Mouse (Mus musculus): ENCODE data around the gene Mmrn1. TPM values are rescaled to one million over a fixed set of nuclear protein-coding genes. Genes with fewer than 3 reads are reported as not detected.

Mmrn1 gene
- total RNA-seq, 1 experiment: not detected

GRCm38 (mm10) chr6:60934835-60935234, 10.1 kb downstream of the Mmrn1 start:
- H3K4me1 ChIP-seq (ENCODE audit: control insufficient read depth in 2 of 2, insufficient read depth in 2 of 2, low read length in 2 of 2, poor library complexity in 1 of 2): no peaks in the 10 kb centered on the region
- H3K36me3 ChIP-seq (ENCODE audit: control insufficient read depth, insufficient read depth, low read length, poor library complexity, severe bottlenecking): no peaks in the 10 kb centered on the region
- DNase-seq (ENCODE audit: low read depth, low spot score): no peak
- TF ChIP-seq HCFC1 (IDR thresholded peaks at IDR 0.05; ENCODE audit: borderline replicate concordance, insufficient read depth, low read length): no peak
- TF ChIP-seq ZNF384 (IDR thresholded peaks at IDR 0.05; ENCODE audit: low read depth, low read length): no peak
- TF ChIP-seq MAFK (IDR thresholded peaks at IDR 0.05; ENCODE audit: insufficient read depth, low read depth, low read length): no peak
- TF ChIP-seq ZC3H11A (IDR thresholded peaks at IDR 0.05; ENCODE audit: borderline replicate concordance, low read depth, low read length): no peak
- no peak for TF ChIP-seq CHD2 (IDR thresholded peaks at IDR 0.05; ENCODE audit: low read depth, low read length)
- no peak overlapping the region for H3K27ac ChIP-seq (ENCODE audit: insufficient read depth, low read depth, low read length, poor library complexity, severe bottlenecking)
- H3K9ac ChIP-seq (ENCODE audit: insufficient read depth, low read depth, low read length, poor library complexity, severe bottlenecking): no peak overlapping the region
- H3K4me3 ChIP-seq (ENCODE audit: insufficient read depth in 1 of 2, low read depth in 1 of 2, low read length in 2 of 2, poor library complexity in 1 of 2, severe bottlenecking in 1 of 2): no peak overlapping the region
- in situ Hi-C loops (cut with MboI; ENCODE audit: low sequenced_read_pairs in 2 of 2, unreplicated experiment in 2 of 2): loop anchor here in 1 of 2 experiments (25.0 kb wide), 1 partner anchor 373 kb away; no protein-coding TSS in a partner anchor
- no peaks in the 10 kb centered on the region for H3K9me3 ChIP-seq (ENCODE audit: control insufficient read depth, insufficient read depth, low read depth, low read length)

GRCm38 (mm10) chr6:60935448-60936130, 10.8 kb downstream of the Mmrn1 start:
- Histone ChIP-seq H3K9ac (ENCODE audit: insufficient read depth, low read depth, low read length, poor library complexity, severe bottlenecking) (no peak overlapping the region), H3K4me1 (ENCODE audit: control insufficient read depth in 2 of 2, insufficient read depth in 2 of 2, low read length in 2 of 2, poor library complexity in 1 of 2) (no peaks in the 10 kb centered on the region), H3K4me3 (ENCODE audit: insufficient read depth in 1 of 2, low read depth in 1 of 2, low read length in 2 of 2, poor library complexity in 1 of 2, severe bottlenecking in 1 of 2) (no peak overlapping the region), H3K36me3 (ENCODE audit: control insufficient read depth, insufficient read depth, low read length, poor library complexity, severe bottlenecking) (no peaks in the 10 kb centered on the region), H3K27ac (ENCODE audit: insufficient read depth, low read depth, low read length, poor library complexity, severe bottlenecking) (no peak overlapping the region), H3K9me3 (ENCODE audit: control insufficient read depth, insufficient read depth, low read depth, low read length) (no peaks in the 10 kb centered on the region)
- in situ Hi-C loops (cut with MboI; ENCODE audit: low sequenced_read_pairs in 2 of 2, unreplicated experiment in 2 of 2): loop anchor here in 1 of 2 experiments (25.0 kb wide), 1 partner anchor 373 kb away; no protein-coding TSS in a partner anchor
- no peak for DNase-seq (ENCODE audit: low read depth, low spot score)
- no peak for TF ChIP-seq MAFK (IDR thresholded peaks at IDR 0.05; ENCODE audit: insufficient read depth, low read depth, low read length)
- TF ChIP-seq HCFC1 (IDR thresholded peaks at IDR 0.05; ENCODE audit: borderline replicate concordance, insufficient read depth, low read length): no peak
- no peak for TF ChIP-seq ZC3H11A (IDR thresholded peaks at IDR 0.05; ENCODE audit: borderline replicate concordance, low read depth, low read length)
- no peak for TF ChIP-seq ZNF384 (IDR thresholded peaks at IDR 0.05; ENCODE audit: low read depth, low read length)
- TF ChIP-seq CHD2 (IDR thresholded peaks at IDR 0.05; ENCODE audit: low read depth, low read length): no peak

DNA sequence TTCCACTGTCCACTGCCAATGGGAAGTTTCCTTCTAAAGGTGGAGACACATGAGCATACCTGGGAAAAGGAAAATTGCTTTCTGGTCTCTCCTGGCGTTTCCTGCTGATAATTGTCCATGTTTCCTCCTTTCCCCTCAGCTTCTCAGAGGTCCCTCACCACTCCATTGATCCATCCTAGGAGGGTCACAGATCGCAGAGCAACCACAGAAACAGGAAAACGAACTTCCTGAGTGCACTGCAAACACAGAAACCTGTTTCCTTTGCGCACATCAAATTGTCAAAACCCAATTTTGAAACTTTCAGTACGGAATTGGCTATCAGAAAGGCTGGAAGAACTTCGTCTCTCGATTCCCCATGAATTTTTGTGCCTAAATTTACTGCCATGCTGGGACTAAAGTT, 19.4 kb downstream of the Mmrn1 start:
- Histone ChIP-seq H3K9ac (ENCODE audit: insufficient read depth, low read depth, low read length, poor library complexity, severe bottlenecking) (no peak overlapping the region), H3K27ac (ENCODE audit: insufficient read depth, low read depth, low read length, poor library complexity, severe bottlenecking) (no peak overlapping the region), H3K4me1 (ENCODE audit: control insufficient read depth in 2 of 2, insufficient read depth in 2 of 2, low read length in 2 of 2, poor library complexity in 1 of 2) (no peaks in the 10 kb centered on the region), H3K9me3 (ENCODE audit: control insufficient read depth, insufficient read depth, low read depth, low read length) (no peaks in the 10 kb centered on the region), H3K4me3 (ENCODE audit: insufficient read depth in 1 of 2, low read depth in 1 of 2, low read length in 2 of 2, poor library complexity in 1 of 2, severe bottlenecking in 1 of 2) (no peak overlapping the region), H3K36me3 (ENCODE audit: control insufficient read depth, insufficient read depth, low read length, poor library complexity, severe bottlenecking) (no peaks in the 10 kb centered on the region)
- no peak for DNase-seq (ENCODE audit: low read depth, low spot score)
- in situ Hi-C loops (cut with MboI; ENCODE audit: low sequenced_read_pairs in 2 of 2, unreplicated experiment in 2 of 2): loop anchor here in 1 of 2 experiments (25.0 kb wide), 1 partner anchor 382 kb away; no protein-coding TSS in a partner anchor
- no peak for TF ChIP-seq ZNF384 (IDR thresholded peaks at IDR 0.05; ENCODE audit: low read depth, low read length)
- TF ChIP-seq CHD2 (IDR thresholded peaks at IDR 0.05; ENCODE audit: low read depth, low read length): no peak
- no peak for TF ChIP-seq MAFK (IDR thresholded peaks at IDR 0.05; ENCODE audit: insufficient read depth, low read depth, low read length)
- TF ChIP-seq HCFC1 (IDR thresholded peaks at IDR 0.05; ENCODE audit: borderline replicate concordance, insufficient read depth, low read length): no peak
- no peak for TF ChIP-seq ZC3H11A (IDR thresholded peaks at IDR 0.05; ENCODE audit: borderline replicate concordance, low read depth, low read length)

GRCm38 (mm10) chr6:60944621-60945020, 19.8 kb downstream of the Mmrn1 start:
- in situ Hi-C loops (cut with MboI; ENCODE audit: low sequenced_read_pairs in 2 of 2, unreplicated experiment in 2 of 2): loop anchor here in 1 of 2 experiments (25.0 kb wide), 1 partner anchor 382 kb away; no protein-coding TSS in a partner anchor
- Histone ChIP-seq H3K27ac (ENCODE audit: insufficient read depth, low read depth, low read length, poor library complexity, severe bottlenecking) (no peak overlapping the region), H3K36me3 (ENCODE audit: control insufficient read depth, insufficient read depth, low read length, poor library complexity, severe bottlenecking) (no peaks in the 10 kb centered on the region), H3K4me1 (ENCODE audit: control insufficient read depth in 2 of 2, insufficient read depth in 2 of 2, low read length in 2 of 2, poor library complexity in 1 of 2) (no peaks in the 10 kb centered on the region), H3K9me3 (ENCODE audit: control insufficient read depth, insufficient read depth, low read depth, low read length) (no peaks in the 10 kb centered on the region), H3K4me3 (ENCODE audit: insufficient read depth in 1 of 2, low read depth in 1 of 2, low read length in 2 of 2, poor library complexity in 1 of 2, severe bottlenecking in 1 of 2) (no peak overlapping the region), H3K9ac (ENCODE audit: insufficient read depth, low read depth, low read length, poor library complexity, severe bottlenecking) (no peak overlapping the region)
- TF ChIP-seq MAFK (IDR thresholded peaks at IDR 0.05; ENCODE audit: insufficient read depth, low read depth, low read length) (no peak), ZC3H11A (IDR thresholded peaks at IDR 0.05; ENCODE audit: borderline replicate concordance, low read depth, low read length) (no peak), CHD2 (IDR thresholded peaks at IDR 0.05; ENCODE audit: low read depth, low read length) (no peak), HCFC1 (IDR thresholded peaks at IDR 0.05; ENCODE audit: borderline replicate concordance, insufficient read depth, low read length) (no peak), ZNF384 (IDR thresholded peaks at IDR 0.05; ENCODE audit: low read depth, low read length) (no peak)
- no peak for DNase-seq (ENCODE audit: low read depth, low spot score)
